Mouse (Mus musculus) mouse embryonic stem cell (cell line): ENCODE results near the gene Sgsm3.

ENCODE experiments used
- in situ Hi-C, 2 experiments: fragments of 300-500 bp; cut with MboI; formaldehyde crosslinking; loops; 1 replicate in 1 of 2; 3 replicates in 1 of 2; pipeline ENCODE4 v1.14.3; 2019 to 2020; ENCODE audit warnings: low sequenced_read_pairs in 2 of 2, low pct_unique_long_range_greater_than_20kb in 1 of 2, mixed read lengths in 1 of 2; ENCODE audit not compliant: unreplicated experiment in 1 of 2

Sgsm3 gene

GRCm38 (mm10) chr15:81015068-81015744 is 37.6 kb downstream of the Sgsm3 start:
- in situ Hi-C loops = no loop called here

GRCm38 (mm10) chr15:81016488-81016887 is 38.9 kb downstream of the Sgsm3 start:
- in situ Hi-C loops = no loop called here

- in situ Hi-C loops = no loop called here
Observed at GRCm38 (mm10) chr15:81017308-81017707, 39.7 kb downstream of the Sgsm3 start.

- in situ Hi-C loops = no loop called here
Observed at GRCm38 (mm10) chr15:81021377-81021776, 43.8 kb downstream of the Sgsm3 start.

- in situ Hi-C loops = no loop called here
Observed at GRCm38 (mm10) chr15:81022437-81022836, 44.9 kb downstream of the Sgsm3 start.

DNA sequence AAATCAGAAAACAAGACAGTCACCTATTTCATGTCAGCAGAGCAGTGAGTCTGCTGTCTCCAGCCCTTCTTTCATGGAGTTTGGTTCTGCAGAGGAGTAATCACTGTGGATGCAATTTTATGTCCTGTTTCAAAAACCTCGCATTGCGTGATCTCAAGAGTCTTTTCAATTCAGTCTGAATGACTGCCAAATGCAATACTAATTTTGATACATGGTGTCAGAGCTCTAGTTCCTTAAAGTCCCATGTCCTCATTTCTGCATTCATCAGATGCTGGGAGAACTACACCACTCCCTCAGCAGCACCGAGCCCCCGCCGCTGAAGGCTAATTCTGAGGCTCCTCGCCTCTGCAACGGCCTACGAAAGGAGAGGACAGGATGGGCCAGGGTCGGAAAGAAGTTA is 46.3 kb downstream of the Sgsm3 start:
- in situ Hi-C loops = no loop called here

DNA sequence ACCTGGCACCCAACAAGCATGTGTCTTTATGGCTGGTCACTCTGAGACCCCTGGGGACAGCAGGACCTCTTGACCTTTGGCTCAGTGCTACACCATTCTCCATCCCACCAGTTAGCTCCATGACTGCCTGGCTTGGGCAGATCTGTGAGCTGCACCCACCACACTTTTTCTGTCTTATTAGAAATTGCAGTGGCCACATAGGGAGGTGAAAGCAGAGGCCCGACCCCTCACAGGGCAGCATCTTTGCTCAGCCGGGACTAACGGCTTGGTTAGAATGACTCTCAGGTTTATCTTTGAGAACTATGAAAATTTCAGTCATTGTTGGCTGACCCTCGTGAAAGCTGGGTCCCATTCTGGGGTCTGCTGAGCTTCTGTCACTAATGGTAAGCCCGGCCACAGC is 49.3 kb downstream of the Sgsm3 start:
- in situ Hi-C loops = no loop called here

DNA sequence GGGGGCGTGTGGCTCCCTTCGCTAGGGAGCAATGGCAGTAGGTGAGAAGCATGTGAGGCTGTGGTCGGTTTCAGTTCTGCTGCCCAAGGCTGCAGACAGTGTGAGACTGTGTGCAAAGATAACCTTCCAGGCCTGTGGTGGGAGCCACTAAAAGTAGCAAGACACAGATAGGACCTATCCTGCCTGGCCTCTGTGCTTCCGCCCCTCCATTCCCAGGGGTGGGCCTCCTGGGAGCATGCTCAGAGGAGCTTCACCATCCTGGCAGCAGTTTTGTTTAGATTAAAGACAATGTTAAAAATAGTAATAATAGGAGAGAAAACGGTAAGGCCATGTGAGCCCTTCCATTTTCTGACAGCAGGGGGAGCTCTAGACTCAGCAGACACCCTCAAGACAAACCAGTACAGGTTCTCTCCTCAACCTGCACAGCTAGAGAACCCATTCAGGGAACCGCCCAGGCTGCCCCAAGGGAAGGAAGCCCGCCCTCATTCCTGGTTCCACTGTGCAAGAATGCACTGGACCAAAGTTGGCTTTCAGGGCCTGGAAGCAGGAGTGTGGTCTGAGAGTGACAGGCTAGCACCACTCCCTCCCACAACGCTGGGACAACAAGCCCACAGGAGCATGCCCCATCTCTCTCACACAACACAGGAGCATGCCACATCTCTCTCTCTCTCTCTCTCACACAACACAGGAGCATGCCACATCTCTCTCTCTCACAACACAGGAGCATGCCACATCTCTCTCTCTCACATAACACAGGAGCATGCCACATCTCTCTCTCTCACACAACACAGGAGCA is 50.0 kb downstream of the Sgsm3 start:
- in situ Hi-C loops = no loop called here

GRCm38 (mm10) chr15:81030891-81031425 is 53.4 kb downstream of the Sgsm3 start:
- in situ Hi-C loops = no loop called here

- in situ Hi-C loops = no loop called here
Observed at GRCm38 (mm10) chr15:81031611-81032010, 54.0 kb downstream of the Sgsm3 start.

DNA sequence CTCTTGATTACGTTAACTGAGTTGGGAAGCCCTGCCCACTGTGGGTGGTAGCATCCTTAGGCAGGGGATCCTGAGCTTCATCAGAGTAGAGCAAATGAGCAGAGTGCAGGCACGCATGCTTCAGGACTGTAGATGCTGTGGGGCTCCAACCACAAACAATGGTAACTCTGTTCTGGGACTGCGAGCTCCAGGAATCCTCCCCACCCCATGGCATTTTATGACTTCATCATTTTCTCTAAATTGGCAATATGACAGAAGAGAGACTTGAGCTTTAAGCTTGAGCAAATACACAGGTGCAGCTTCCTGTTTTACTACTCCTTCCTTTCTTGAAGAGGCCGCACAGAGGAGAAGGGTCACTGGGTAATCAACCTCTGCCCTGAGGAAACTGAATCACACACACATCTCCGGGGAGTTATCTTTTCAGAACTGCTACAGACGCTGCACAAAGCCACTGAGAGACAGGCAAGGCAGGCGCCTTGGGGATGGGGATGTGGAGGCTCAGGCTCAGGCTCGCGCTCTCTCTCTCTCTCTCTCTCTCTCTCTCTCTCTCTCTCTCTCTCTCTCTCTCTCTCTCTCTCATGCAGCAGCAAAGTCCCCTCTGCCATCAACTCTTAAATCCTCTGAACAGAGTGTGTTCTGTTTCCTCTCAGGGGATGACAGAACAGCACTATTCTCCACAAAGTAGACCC is 55.5 kb downstream of the Sgsm3 start:
- in situ Hi-C loops = no loop called here

GRCm38 (mm10) chr15:81034119-81034518 is 56.6 kb downstream of the Sgsm3 start:
- in situ Hi-C loops = no loop called here

- in situ Hi-C loops = no loop called here
Observed at GRCm38 (mm10) chr15:81035417-81036162, 58.0 kb downstream of the Sgsm3 start.

GRCm38 (mm10) chr15:81038419-81038818 is 60.9 kb downstream of the Sgsm3 start:
- in situ Hi-C loops = no loop called here

- in situ Hi-C loops = no loop called here
Observed at GRCm38 (mm10) chr15:81041767-81042166, 64.2 kb downstream of the Sgsm3 start.

DNA sequence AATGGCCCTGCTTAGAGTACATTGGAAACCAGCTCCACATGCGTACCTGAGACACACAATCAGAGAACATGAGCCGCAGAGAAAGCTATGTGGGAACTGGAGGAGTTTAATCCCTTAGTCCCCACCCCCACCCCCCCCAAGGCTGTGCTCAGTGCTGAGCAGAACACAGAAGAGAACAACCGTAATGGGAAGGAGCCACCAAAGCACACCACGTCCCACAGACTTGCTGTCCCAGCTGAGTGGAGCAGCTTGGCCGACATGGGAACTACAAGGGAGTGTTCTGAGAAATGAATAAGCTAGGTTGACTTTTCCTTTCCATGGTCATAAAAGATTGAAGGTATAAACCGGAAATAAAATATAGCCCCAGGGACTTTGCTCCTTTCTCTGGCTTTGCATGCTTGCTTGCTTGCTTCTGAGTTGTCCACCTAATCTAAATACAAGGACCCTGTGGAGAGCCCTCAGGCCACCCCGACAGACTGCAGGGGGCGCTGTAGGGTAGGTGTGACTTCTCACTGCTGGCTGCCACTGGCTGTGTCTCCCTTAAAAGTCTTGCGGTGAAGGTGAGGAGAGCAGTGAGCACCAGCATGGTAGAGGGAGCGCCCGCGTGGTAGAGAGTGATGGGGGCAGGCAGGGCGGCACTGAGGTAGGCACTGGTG is 64.8 kb downstream of the Sgsm3 start:
- in situ Hi-C loops = no loop called here

DNA sequence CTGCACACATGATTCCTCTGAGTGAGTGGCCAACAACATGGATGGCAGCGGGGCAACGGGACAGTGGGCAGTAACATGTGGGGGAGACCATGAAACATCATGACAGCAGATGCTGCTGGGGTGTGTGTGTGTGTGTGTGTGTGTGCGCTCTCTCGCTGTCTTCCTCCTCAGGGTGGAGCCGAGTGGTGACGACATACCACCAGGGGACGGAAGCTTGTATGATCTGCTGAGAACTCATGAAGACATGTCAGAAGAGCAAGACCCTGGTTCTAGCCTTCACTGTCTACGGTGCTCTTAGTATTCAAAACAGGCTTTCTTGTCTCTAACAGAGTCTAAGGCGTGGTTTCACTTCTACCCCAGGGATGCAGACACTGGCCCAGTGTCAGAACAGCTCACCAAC is 66.9 kb downstream of the Sgsm3 start:
- in situ Hi-C loops = no loop called here

- in situ Hi-C loops = no loop called here
Observed at GRCm38 (mm10) chr15:81045336-81045735, 67.8 kb downstream of the Sgsm3 start.
